In the genomic region with DNA sequence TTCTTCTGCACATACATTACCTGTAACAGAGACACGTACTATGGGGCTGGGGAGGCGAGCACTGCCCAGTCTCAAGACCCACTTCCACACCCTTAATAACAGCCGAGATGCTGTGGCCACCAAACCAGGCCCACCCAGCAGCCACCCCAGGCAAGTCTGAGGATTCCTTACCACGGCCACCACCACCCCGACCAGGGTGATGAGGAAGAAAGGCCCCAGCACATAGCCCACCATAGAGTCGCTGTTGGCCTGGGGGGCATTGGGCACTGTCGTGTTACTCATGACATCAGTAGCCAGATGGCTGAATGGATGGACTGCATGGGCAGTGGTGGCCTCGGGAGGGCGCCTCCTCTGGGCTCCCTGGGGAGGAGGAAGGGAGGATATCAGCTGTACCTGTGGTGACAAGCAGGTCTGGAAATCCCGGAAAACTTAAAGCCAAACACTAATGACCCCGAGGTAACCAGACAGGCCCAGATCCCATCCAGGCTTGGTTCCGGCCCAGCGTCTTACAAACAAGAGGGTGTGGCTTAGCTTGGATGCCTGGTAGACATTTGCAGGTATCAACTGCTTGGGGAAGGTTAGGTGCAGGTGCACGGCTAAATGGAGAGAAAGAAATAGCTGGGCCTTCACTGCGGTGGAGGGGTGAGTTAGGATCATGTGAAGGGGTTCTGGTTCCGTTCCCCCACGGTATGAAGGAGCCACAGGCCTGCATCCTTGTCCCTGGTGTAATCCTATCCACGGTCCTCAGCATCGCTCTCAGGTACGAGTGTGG, we compare ENCODE assay signal across 8 mouse cellular contexts. TPM values are rescaled to one million over a fixed set of nuclear protein-coding genes. Genes with fewer than 3 reads are reported as not detected.
A peak's percentile ranks its signal among the peaks of the same experiment; 100 is the strongest.
DNase-seq lines count a peak whose midpoint lies in the region; ATAC-seq lines count a peak whose summit lies in the region.

No protein-coding gene starts in this region.

- intact Hi-C loops in gastrocnemius, postnatal 36 days (cut with DNase I), result loop anchor here (1.0 kb wide), 1 partner anchor 65 kb away; no protein-coding TSS in a partner anchor

- peaks cover 42% of the 10 kb centered on the region for H3K4me1 ChIP-seq in forebrain, embryonic 12.5 days
- H3K4me1 ChIP-seq in limb, embryonic 13.5 days, result peaks cover 34% of the 10 kb centered on the region
- peaks cover 14% of the 10 kb centered on the region for H3K4me1 ChIP-seq in neural tube, embryonic 14.5 days (ENCODE audit: control insufficient read depth, insufficient read depth, low read length)

- peak overlapping the region; percentile 91 for H3K4me2 ChIP-seq in forebrain, embryonic 12.5 days
- H3K4me2 ChIP-seq in limb, embryonic 13.5 days (replicated peaks), result peak overlapping the region; percentile 97
- H3K4me2 ChIP-seq in neural tube, embryonic 14.5 days (ENCODE audit: low read depth, low read length), result peak overlapping the region; percentile 80

- H3K27me3 ChIP-seq in forebrain, embryonic 12.5 days, result peaks cover 5% of the 10 kb centered on the region; the same call in 1 of the 2 replicates
- no peaks in the 10 kb centered on the region for H3K27me3 ChIP-seq in limb, embryonic 13.5 days
- H3K27me3 ChIP-seq in neural tube, embryonic 14.5 days (ENCODE audit: control insufficient read depth, insufficient read depth, low read length), result no peaks in the 10 kb centered on the region

- H3K9ac ChIP-seq in forebrain, embryonic 12.5 days, result peak overlapping the region; percentile 65
- peak overlapping the region; percentile 75 for H3K9ac ChIP-seq in limb, embryonic 13.5 days
- H3K9ac ChIP-seq in neural tube, embryonic 14.5 days (replicated peaks; ENCODE audit: low read depth, low read length), result peak overlapping the region; percentile 62

- no peak overlapping the region for H3K27ac ChIP-seq in forebrain, embryonic 12.5 days
- 0 out of 2 replicates have a peak overlapping the region, but pooled peaks have one; percentile 1 for H3K27ac ChIP-seq in limb, embryonic 13.5 days
- H3K27ac ChIP-seq in neural tube, embryonic 14.5 days (ENCODE audit: low read depth, low read length), result peak overlapping the region; percentile 60; the same call in 1 of the 2 replicates

- ATAC-seq in forebrain, embryonic 12.5 days (ENCODE audit: low FRiP score), result no peak
- ATAC-seq in limb, embryonic 13.5 days (ENCODE audit: low FRiP score, low read depth), result no peak; the same call in 1 of the 2 replicates
- no peak for ATAC-seq in neural tube, embryonic 14.5 days (ENCODE audit: low read depth)

- no peaks in the 10 kb centered on the region for H3K9me3 ChIP-seq in forebrain, embryonic 12.5 days
- H3K9me3 ChIP-seq in limb, embryonic 13.5 days, result no peaks in the 10 kb centered on the region
- H3K9me3 ChIP-seq in neural tube, embryonic 14.5 days (ENCODE audit: control insufficient read depth, low read length), result no peaks in the 10 kb centered on the region

- DNase-seq in kidney, adult 9 months, result peak; percentile 36
- no peak for DNase-seq in kidney, postnatal 14 days
- peak; percentile 31 for DNase-seq in NIH3T3 (ENCODE audit: low read depth)
- no peak for DNase-seq in gastrocnemius, postnatal 36 days
- DNase-seq in ovary, postnatal 14 days (ENCODE audit: low spot score), result no peak

- peak overlapping the region; percentile 58 for H3K4me3 ChIP-seq in forebrain, embryonic 12.5 days (replicated peaks)
- H3K4me3 ChIP-seq in limb, embryonic 13.5 days, result peak overlapping the region; percentile 67
- peak overlapping the region; percentile 55 for H3K4me3 ChIP-seq in neural tube, embryonic 14.5 days (ENCODE audit: low read depth, low read length)

- H3K36me3 ChIP-seq in forebrain, embryonic 12.5 days (replicated peaks), result peaks cover 14% of the 10 kb centered on the region
- H3K36me3 ChIP-seq in limb, embryonic 13.5 days, result peaks cover 26% of the 10 kb centered on the region
- no peaks in the 10 kb centered on the region for H3K36me3 ChIP-seq in neural tube, embryonic 14.5 days (ENCODE audit: control insufficient read depth, insufficient read depth, low read length)

- 11% methylated on average over 20 of the region's 20 CpGs for WGBS in forebrain, embryonic 12.5 days
- 11% methylated on average over 20 of the region's 20 CpGs for WGBS in limb, embryonic 13.5 days
- 11% methylated on average over 20 of the region's 20 CpGs for WGBS in neural tube, embryonic 14.5 days

RNA-seq across cellular contexts. Expression of gene AI413582, which starts 1.0 kb away (rescaled TPM):
- polyA plus RNA-seq in forebrain, embryonic 12.5 days (2016; fragmentation: Nextera tagmentation; extraction: Ambion mirVana), result 14.0 and 16.6 TPM in 2 replicates
- 20.2 and 21.0 TPM in 2 replicates for polyA plus RNA-seq in limb, embryonic 13.5 days (2015; fragmentation: Nextera tagmentation; extraction: Ambion mirVana)
- polyA plus RNA-seq in neural tube, embryonic 14.5 days (2014; fragmentation: Nextera tagmentation; extraction: Ambion mirVana), result 55.9 and 77.9 TPM in 2 replicates
- total RNA-seq in gastrocnemius, postnatal 36 days (2021), result 1 to 10 TPM; 2.7 to 2.8 TPM

RNA-seq across cellular contexts. Expression of gene Hmga1, which starts 8.3 kb away (rescaled TPM):
- polyA plus RNA-seq in forebrain, embryonic 12.5 days (2016; fragmentation: Nextera tagmentation; extraction: Ambion mirVana), result 214 and 228 TPM in 2 replicates
- polyA plus RNA-seq in limb, embryonic 13.5 days (2015; fragmentation: Nextera tagmentation; extraction: Ambion mirVana), result 234 and 241 TPM in 2 replicates
- polyA plus RNA-seq in neural tube, embryonic 14.5 days (2014; fragmentation: Nextera tagmentation; extraction: Ambion mirVana), result 129 and 141 TPM in 2 replicates
- 10 to 100 TPM; 24.0 to 25.2 TPM for total RNA-seq in gastrocnemius, postnatal 36 days (2021)

RNA-seq across cellular contexts. Expression of gene Grm4, which starts 43.4 kb away (rescaled TPM):
- 2.4 TPM in 2 replicates for polyA plus RNA-seq in forebrain, embryonic 12.5 days (2016; fragmentation: Nextera tagmentation; extraction: Ambion mirVana)
- polyA plus RNA-seq in limb, embryonic 13.5 days (2015; fragmentation: Nextera tagmentation; extraction: Ambion mirVana), result 0.31 and 0.34 TPM in 2 replicates
- 7.4 and 9.1 TPM in 2 replicates for polyA plus RNA-seq in neural tube, embryonic 14.5 days (2014; fragmentation: Nextera tagmentation; extraction: Ambion mirVana)
- under 1 TPM in 1 of 2 experiments, not detected in 1; 0.05 TPM for total RNA-seq in gastrocnemius, postnatal 36 days (2021)

RNA-seq across cellular contexts. Expression of gene Nudt3, which starts 58.7 kb away (rescaled TPM):
- 170 and 178 TPM in 2 replicates for polyA plus RNA-seq in forebrain, embryonic 12.5 days (2016; fragmentation: Nextera tagmentation; extraction: Ambion mirVana)
- 99.5 and 102 TPM in 2 replicates for polyA plus RNA-seq in limb, embryonic 13.5 days (2015; fragmentation: Nextera tagmentation; extraction: Ambion mirVana)
- 74.8 and 125 TPM in 2 replicates for polyA plus RNA-seq in neural tube, embryonic 14.5 days (2014; fragmentation: Nextera tagmentation; extraction: Ambion mirVana)
- 100 to 1,000 TPM; 232 to 233 TPM for total RNA-seq in gastrocnemius, postnatal 36 days (2021)

Comparison
In these comparisons a context has a peak if more than half of its experiments do, and no peak if none do; other contexts are left out.
1. DNase-seq: peak in kidney, adult 9 months (single experiment) and NIH3T3 (single experiment); none in kidney, postnatal 14 days (single experiment), gastrocnemius, postnatal 36 days (0 of 2) and ovary, postnatal 14 days (single experiment).
2. Peak in every context shown above with its lines, with median percentiles within 50 percentile points of each other: H3K4me2 ChIP-seq, H3K4me3 ChIP-seq and H3K9ac ChIP-seq.